Mouse (Mus musculus): Measurements from ENCODE around the gene Zer1.

DNA sequence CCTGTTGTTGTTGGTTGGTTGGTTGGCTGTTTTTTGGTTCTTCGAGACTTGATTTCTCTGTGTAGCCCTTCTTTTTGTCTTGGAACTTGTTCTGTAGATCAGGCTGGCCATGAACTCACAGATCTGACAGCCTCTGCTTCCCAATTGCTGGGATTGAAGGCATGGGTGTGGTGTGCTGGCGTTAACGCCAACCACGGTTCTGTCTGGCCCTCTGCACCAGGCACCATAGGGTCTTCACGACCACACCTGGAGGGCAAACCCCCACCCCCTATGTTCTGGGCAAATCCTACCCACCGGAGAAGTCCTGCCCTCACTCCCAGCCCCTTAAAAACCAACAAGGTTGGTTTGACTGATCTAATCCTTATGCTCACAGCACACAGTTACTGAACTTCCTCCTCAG is 47.4 kb downstream of the Zer1 start:
- TF ChIP-seq CTCF (IDR thresholded peaks at IDR 0.05; ENCODE audit: insufficient read depth, low read length) = no peak
- no peak for TF ChIP-seq POLR2A (IDR thresholded peaks at IDR 0.05; ENCODE audit: borderline replicate concordance, extremely low read depth, low read depth, low read length)
